Mouse (Mus musculus) midbrain, embryonic 16.5 days (tissue): ENCODE results near the gene Tnfrsf1b. TPM values are rescaled to one million over a fixed set of nuclear protein-coding genes. Genes with fewer than 3 reads are reported as not detected.

ENCODE experiments used
- ATAC-seq: fragments of 200-750 bp; cut with Nextera tagmentation; 2 replicates; pipeline ENCODE4 v1.8.0; 2017; ENCODE audit warnings: moderate TSS enrichment
- H3K27ac ChIP-seq: fragments of 300-500 bp; sonication (generic); 2 replicates; pipeline ENCODE4 v1.5.1; 2014; ENCODE audit warnings: mild to moderate bottlenecking, low read length, mixed read lengths
- H3K27me3 ChIP-seq: fragments of 300-500 bp; sonication (generic); 2 replicates; pipeline ENCODE4 v1.6.1; 2014; ENCODE audit warnings: low read depth, low read length, mixed read lengths; ENCODE audit not compliant: control insufficient read depth, insufficient read depth
- H3K36me3 ChIP-seq: fragments of 300-500 bp; sonication (generic); 2 replicates; pipeline ENCODE4 v1.6.1; 2014; ENCODE audit warnings: mild to moderate bottlenecking, low read length, moderate library complexity, mixed read lengths; ENCODE audit not compliant: control insufficient read depth, insufficient read depth
- H3K4me1 ChIP-seq: fragments of 300-500 bp; sonication (generic); 2 replicates; pipeline ENCODE4 v1.6.1; 2014; ENCODE audit warnings: mild to moderate bottlenecking, low read length, mixed read lengths; ENCODE audit not compliant: control insufficient read depth, insufficient read depth
- H3K4me2 ChIP-seq: fragments of 300-500 bp; sonication (generic); 2 replicates; pipeline ENCODE4 v1.6.1; 2014; ENCODE audit warnings: mild to moderate bottlenecking, low read length, mixed read lengths
- H3K4me3 ChIP-seq: fragments of 300-500 bp; sonication (generic); 2 replicates; pipeline ENCODE4 v1.5.1; 2014; ENCODE audit warnings: low read depth, mild to moderate bottlenecking, low read length, moderate library complexity, mixed read lengths
- H3K9ac ChIP-seq: fragments of 300-500 bp; sonication (generic); 2 replicates; pipeline ENCODE4 v1.6.1; 2014; ENCODE audit warnings: low read depth, low read length, mixed read lengths
- H3K9me3 ChIP-seq: fragments of 300-500 bp; sonication (generic); replicated peaks from 2 replicates; pipeline ENCODE4 v1.6.1; 2014; ENCODE audit warnings: mild to moderate bottlenecking, low read length, mixed read lengths; ENCODE audit not compliant: control insufficient read depth, poor library complexity, severe bottlenecking
- WGBS: fragments of 180-500 bp; shearing (Covaris S2); extraction: QIAGEN DNeasy Blood & Tissue Kit; methylation state at CpG from one replicate; pipeline ENCODE4 v1.1.7; 2014; 5-methylcytosine and 5-hydroxymethylcytosine counted together
- polyA plus RNA-seq: library from polyadenylated mRNA; unstranded; fragments of >200 nt; fragmentation: Nextera tagmentation; extraction: Ambion mirVana; gene quantifications from 2 replicates; pipeline ENCODE4 v1.2.1, GENCODE M21; 2015

Tnfrsf1b gene
- polyA plus RNA-seq, 1 experiment from 2014 or later: 4.2 TPM

DNA sequence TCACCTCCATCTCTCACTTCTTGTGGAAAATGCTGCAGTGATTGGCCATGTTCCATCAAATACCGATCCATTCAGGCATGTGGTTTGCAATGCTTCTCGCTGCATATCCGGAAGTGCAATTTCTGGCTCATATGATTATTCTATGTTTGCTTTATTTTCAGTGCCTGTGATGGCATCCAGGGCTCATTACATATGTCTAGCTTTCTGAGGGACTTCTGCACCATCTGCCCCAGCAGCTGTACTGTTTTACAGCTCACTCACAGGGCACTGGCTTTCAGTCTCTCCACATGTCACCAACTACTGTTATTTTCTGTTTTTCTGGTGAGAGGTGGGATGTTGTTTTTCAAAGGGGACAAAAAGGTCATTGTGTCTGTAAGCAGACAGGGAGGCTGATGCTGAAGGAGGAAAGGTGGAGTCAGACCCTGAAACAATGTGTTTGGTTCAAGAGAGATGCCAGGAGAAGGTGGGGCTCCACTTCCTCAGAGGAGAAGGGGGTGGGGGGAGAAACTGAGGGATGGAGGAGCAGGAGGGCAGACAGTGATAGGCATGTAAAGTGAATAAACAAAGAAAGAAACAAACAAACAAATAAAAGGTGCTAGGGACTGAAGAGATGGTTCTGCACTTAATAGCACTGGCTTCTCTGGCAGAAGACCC, 38.8 kb downstream of the Tnfrsf1b start:
- Histone ChIP-seq H3K4me2 (no peak overlapping the region), H3K4me1 (no peaks in the 10 kb centered on the region), H3K4me3 (no peak overlapping the region), H3K27me3 (no peaks in the 10 kb centered on the region), H3K9ac (no peak overlapping the region), H3K36me3 (no peaks in the 10 kb centered on the region), H3K27ac (no peak overlapping the region), H3K9me3 (no peaks in the 10 kb centered on the region)
- ATAC-seq: no peak
- WGBS: 89% methylated on average over 3 of the region's 3 CpGs

- 88% methylated on average over 8 of the region's 8 CpGs for WGBS
- Histone ChIP-seq H3K9ac (no peak overlapping the region), H3K9me3 (no peaks in the 10 kb centered on the region), H3K4me2 (no peak overlapping the region), H3K27ac (no peak overlapping the region), H3K4me3 (no peak overlapping the region), H3K4me1 (no peaks in the 10 kb centered on the region), H3K36me3 (no peaks in the 10 kb centered on the region), H3K27me3 (no peaks in the 10 kb centered on the region)
- ATAC-seq: no peak
Measured at GRCm38 (mm10) chr4:145204779-145205178, 41.9 kb downstream of the Tnfrsf1b start.

- H3K27ac ChIP-seq: no peak overlapping the region
- WGBS: 60% methylated on average over 2 of the region's 2 CpGs
- H3K27me3 ChIP-seq: no peaks in the 10 kb centered on the region
- no peak overlapping the region for H3K9ac ChIP-seq
- H3K36me3 ChIP-seq: no peaks in the 10 kb centered on the region
- ATAC-seq: no peak
- H3K9me3 ChIP-seq: no peaks in the 10 kb centered on the region
- no peak overlapping the region for H3K4me3 ChIP-seq
- H3K4me2 ChIP-seq: no peak overlapping the region
- H3K4me1 ChIP-seq: no peaks in the 10 kb centered on the region
Measured at GRCm38 (mm10) chr4:145203305-145203704, 43.4 kb downstream of the Tnfrsf1b start.

DNA sequence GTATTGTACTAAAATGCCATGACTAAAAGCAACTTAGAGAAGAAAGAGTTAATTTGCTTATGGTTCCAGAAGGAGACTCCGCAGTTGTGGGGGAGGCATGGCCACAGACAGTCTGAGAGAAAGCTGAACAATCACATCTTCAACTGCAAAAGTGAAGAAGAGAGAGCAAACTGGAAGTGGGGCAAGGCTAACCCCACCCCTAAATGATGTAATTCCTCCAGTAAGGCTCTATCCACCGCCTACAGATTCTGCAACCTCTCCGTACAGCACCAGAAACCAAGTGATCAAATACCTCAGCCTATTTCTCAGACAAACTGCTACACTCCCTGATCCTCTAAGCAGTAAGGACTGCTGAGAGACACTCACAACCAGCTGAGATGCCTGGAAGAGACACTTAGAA, 45.2 kb downstream of the Tnfrsf1b start:
- no peak overlapping the region for H3K27ac ChIP-seq
- 84% methylated on average over 3 of the region's 3 CpGs for WGBS
- no peak overlapping the region for H3K9ac ChIP-seq
- no peaks in the 10 kb centered on the region for H3K36me3 ChIP-seq
- no peaks in the 10 kb centered on the region for H3K27me3 ChIP-seq
- no peak for ATAC-seq
- H3K4me3 ChIP-seq: no peak overlapping the region
- H3K4me2 ChIP-seq: no peak overlapping the region
- no peaks in the 10 kb centered on the region for H3K9me3 ChIP-seq
- H3K4me1 ChIP-seq: no peaks in the 10 kb centered on the region

GRCm38 (mm10) chr4:145199982-145200699, 46.5 kb downstream of the Tnfrsf1b start:
- Histone ChIP-seq H3K27me3 (no peaks in the 10 kb centered on the region), H3K27ac (no peak overlapping the region), H3K4me3 (no peak overlapping the region), H3K4me2 (no peak overlapping the region), H3K9ac (no peak overlapping the region), H3K4me1 (no peaks in the 10 kb centered on the region), H3K36me3 (no peaks in the 10 kb centered on the region), H3K9me3 (no peaks in the 10 kb centered on the region)
- WGBS: 50% methylated on average over 11 of the region's 11 CpGs
- no peak for ATAC-seq

GRCm38 (mm10) chr4:145196586-145196985, 50.1 kb downstream of the Tnfrsf1b start:
- Histone ChIP-seq H3K36me3 (no peaks in the 10 kb centered on the region), H3K9ac (no peak overlapping the region), H3K9me3 (no peaks in the 10 kb centered on the region), H3K27me3 (no peaks in the 10 kb centered on the region), H3K4me1 (peaks cover 15% of the 10 kb centered on the region), H3K4me2 (no peak overlapping the region), H3K4me3 (no peak overlapping the region), H3K27ac (no peak overlapping the region)
- 85% methylated on average over 4 of the region's 4 CpGs for WGBS
- ATAC-seq: no peak

DNA sequence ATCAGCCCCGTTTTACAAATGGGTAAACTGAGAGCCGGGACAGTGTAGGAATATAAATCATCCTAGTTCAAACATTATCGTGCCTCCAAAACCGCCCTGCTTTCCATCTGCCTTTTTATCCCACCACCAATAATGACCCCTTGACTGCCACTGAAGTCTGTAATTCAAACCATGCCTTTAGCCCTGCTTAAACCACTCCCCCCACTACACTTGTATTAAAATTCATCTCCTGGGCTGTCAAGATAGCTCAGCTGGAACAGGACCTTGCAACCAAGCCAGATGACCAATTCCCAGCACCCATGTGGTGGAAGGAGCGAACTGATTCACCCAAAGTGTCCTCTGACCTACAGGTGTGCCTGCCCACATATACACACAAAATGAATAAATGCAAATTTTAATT, 51.5 kb downstream of the Tnfrsf1b start:
- H3K36me3 ChIP-seq: no peaks in the 10 kb centered on the region
- no peak overlapping the region; the same call in 1 of the 2 replicates for H3K9ac ChIP-seq
- ATAC-seq: no peak; the same call in 1 of the 2 replicates
- H3K4me3 ChIP-seq: peak overlapping the region; percentile 92
- H3K9me3 ChIP-seq: no peaks in the 10 kb centered on the region
- peak overlapping the region; percentile 47 for H3K4me2 ChIP-seq
- WGBS: 20% methylated on average over 5 of the region's 5 CpGs
- peaks cover 15% of the 10 kb centered on the region for H3K4me1 ChIP-seq
- no peak overlapping the region for H3K27ac ChIP-seq
- H3K27me3 ChIP-seq: no peaks in the 10 kb centered on the region

DNA sequence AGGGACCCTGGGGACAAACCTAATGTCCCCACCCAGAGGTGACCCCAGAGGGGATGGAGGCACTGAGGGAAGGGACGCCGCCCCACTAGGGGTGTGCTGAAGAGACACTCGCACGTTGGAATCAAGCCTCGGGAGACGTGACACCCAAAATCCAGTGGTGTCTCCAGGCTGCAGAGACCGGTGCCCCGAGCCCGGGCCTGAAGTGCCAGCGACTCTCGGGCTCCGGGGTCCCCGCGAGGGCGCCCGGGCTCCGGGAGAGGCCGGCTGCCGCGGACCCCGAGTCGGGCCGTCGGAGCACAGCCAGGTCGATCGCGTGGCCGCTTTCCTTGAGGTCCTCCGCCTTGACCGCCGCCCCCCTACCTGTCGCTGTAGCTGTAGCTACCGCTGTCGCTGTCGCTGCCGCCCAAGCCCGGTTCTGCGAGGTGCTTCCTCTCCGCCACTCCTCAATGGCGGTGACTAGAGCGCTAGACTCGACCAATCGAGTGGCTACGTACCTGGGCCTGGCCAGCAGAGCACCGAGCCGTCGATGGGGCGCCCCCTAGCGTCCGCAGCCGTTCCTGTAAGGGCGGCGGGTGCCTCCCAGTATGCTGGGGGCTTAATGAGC, 52.0 kb downstream of the Tnfrsf1b start, which contains the start of gene Vps13d:
Gene Vps13d, minus strand, starts transcription at position 447 of the 604 bp plus-strand sequence.
- WGBS: 0% methylated on average over 51 of the region's 53 CpGs

More for the DNA sequence above, 52.0 kb downstream of the Tnfrsf1b start, which contains the start of gene Vps13d:
- Histone ChIP-seq H3K36me3 (peaks cover 3% of the 10 kb centered on the region; the same call in 1 of the 2 replicates), H3K9ac (peak within 1 kb of the TSS; percentile 92), H3K27ac (peak within 1 kb of the TSS; percentile 84), H3K4me1 (peaks cover 15% of the 10 kb centered on the region), H3K27me3 (no peaks in the 10 kb centered on the region), H3K4me3 (peak within 1 kb of the TSS; percentile 92), H3K4me2 (peak within 1 kb of the TSS; percentile 83), H3K9me3 (no peaks in the 10 kb centered on the region)
- ATAC-seq: peak; percentile 96
